Mouse (Mus musculus): ENCODE results near the gene Pik3cd. TPM values are rescaled to one million over a fixed set of nuclear protein-coding genes. Genes with fewer than 3 reads are reported as not detected.
"Not testable (repeated sequence)": the region's sequence is repeated elsewhere in the genome, so short reads cannot be mapped to it uniquely, and the experiment has no call there.

Pik3cd gene
- total RNA-seq (2021): 1 to 10 TPM; 8.9 to 9.1 TPM
- long read RNA-seq, experiment 1, partial matches to known transcripts: 0 of 2 reads
- long read RNA-seq, experiment 1, other reads (novel, unspliced or antisense): 2 of 2 reads
- long read RNA-seq, experiment 2, partial matches to known transcripts: 1 of 1 reads
- long read RNA-seq, experiment 2, other reads (novel, unspliced or antisense): 0 of 1 reads

DNA sequence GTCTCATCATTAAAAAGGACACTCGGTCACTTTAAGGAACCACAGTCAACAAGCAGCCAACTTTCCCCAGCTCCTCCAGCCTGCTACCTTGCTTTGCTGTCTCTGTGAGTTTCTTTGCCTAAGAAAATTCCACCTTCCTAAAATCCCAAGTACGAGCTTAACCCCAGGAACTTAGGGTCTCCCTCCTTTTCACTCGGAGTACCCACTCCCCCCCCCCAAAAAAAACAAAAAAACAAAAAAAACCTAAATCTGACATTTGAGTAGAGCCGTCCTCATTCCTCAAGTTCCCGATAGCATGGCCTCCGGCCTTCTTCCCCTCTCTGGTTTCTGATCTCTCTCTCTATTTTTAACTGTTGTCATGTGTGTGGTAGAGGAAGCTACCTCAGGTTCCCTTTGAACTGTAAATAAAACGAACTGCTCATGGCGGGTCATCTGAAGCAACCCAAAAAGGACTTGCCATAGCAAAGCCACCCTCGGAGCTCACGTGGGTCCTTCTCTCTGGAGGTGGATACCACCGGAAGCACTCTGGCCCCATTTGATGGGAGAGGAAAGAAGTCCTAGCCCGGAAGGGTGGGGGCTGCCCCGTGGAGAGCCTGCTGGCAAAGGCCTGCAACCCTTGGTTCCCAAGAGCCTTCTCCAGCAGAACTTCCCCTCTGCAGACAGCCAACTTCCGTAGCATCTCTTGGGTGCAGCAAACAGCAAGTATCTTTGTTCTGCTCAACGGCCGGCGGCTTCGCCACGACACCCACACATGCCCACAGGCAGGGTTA lies at the start of gene Pik3cd:
Pik3cd (minus strand) TSS at position 362 of the 770 bp plus-strand sequence.
- intact Hi-C loops (cut with DNase I): no loop called here
- no peak for TF ChIP-seq CTCF (IDR thresholded peaks at IDR 0.05)
- peak within 1 kb of the TSS; percentile 73 for H3K4me3 ChIP-seq
- peak; percentile 65 for DNase-seq
- H3K27ac ChIP-seq: peak within 1 kb of the TSS; percentile 92

DNA sequence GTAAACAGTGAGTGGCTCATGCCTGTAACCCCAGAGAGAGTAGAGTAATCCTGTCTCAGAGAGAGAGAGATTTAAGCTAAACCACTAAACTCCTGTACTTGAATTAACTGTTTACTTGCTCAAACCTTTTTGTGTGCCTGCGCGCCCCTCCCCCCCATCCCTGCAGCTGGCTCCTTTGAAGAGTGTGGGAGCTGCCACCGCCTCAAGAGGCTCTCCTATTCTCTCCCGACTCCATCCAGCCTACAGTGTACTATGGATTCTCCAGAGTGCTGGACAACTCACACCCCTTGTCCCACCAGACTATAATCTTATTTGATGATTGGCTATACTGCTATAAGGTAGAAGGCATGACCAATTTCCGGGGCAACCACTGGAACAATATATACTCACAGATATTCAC lies 48.3 kb upstream of the Pik3cd start:
- intact Hi-C loops (cut with DNase I): loop anchor here (5.0 kb wide), 1 partner anchor 57 kb away; no protein-coding TSS in a partner anchor

DNA sequence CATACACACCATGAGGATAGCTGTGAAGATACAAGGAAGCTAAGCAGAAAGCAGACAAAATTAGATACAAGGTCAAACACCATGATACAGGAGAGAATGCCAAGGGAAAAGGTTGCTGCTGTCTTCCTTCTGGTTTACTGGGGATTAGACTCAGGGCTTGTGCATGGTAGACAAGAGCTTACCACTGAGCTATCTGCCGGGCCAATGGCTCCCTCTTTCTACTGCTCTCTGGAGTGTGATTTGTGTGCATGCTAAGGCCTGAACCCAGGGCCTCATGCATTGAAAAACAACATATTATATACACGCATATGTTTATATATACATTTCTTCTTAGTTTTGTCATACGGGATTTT lies 47.3 kb upstream of the Pik3cd start:
- H3K4me3 ChIP-seq, DNase-seq, H3K27ac ChIP-seq: not testable (repeated sequence)
- intact Hi-C loops (cut with DNase I): loop anchor here (5.0 kb wide), 1 partner anchor 58 kb away; no protein-coding TSS in a partner anchor

More for the DNA sequence above, 48.3 kb upstream of the Pik3cd start:
- no peak for TF ChIP-seq CTCF (IDR thresholded peaks at IDR 0.05)
- Histone ChIP-seq H3K4me3 (no peak overlapping the region), H3K27ac (no peak overlapping the region)
- no peak for DNase-seq

DNA sequence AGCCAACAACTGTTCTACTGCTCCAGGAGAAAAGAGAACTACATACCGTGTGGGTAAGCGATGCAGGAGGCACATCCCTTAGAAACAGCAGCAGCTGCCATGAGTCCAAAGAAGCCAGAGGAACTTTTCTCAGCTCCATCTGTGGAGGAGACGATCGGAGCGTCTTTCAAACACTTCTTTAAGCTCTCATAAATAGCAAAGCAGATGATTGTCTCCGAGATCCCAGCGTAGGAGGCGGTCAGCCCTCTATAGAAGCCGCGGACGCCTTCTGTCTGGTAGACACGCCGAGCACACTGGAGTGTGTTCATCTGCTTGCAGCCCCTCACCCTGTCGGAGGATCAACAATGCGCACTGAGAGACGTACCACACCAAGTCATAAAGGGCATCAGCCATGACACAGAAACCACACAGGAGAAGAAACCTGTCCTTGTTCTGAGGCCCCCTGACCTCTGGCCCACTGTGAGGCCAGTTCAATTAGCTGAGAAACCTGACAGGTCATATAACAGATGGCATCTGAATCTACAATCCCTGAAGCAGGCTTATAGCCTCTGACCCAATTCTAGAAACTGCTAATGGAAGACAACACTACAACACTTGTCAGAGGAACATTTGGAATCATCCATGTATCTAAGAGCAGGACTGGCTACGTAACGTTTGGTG lies 46.8 kb upstream of the Pik3cd start:
- intact Hi-C loops (cut with DNase I): no loop called here
- no peak for TF ChIP-seq CTCF (IDR thresholded peaks at IDR 0.05)
- Histone ChIP-seq H3K27ac (no peak overlapping the region), H3K4me3 (no peak overlapping the region)
- no peak for DNase-seq

- peak; percentile 8 for DNase-seq
- no peak overlapping the region for H3K27ac ChIP-seq
- no peak overlapping the region for H3K4me3 ChIP-seq
- intact Hi-C loops (cut with DNase I): no loop called here
- TF ChIP-seq CTCF (IDR thresholded peaks at IDR 0.05): no peak
Measured at GRCm38 (mm10) chr4:149744119-149744518, 41.7 kb upstream of the Pik3cd start.

- DNase-seq: no peak
- intact Hi-C loops (cut with DNase I): no loop called here
- TF ChIP-seq CTCF (IDR thresholded peaks at IDR 0.05): no peak
- H3K4me3 ChIP-seq: no peak overlapping the region
- H3K27ac ChIP-seq: no peak overlapping the region
Measured at GRCm38 (mm10) chr4:149742011-149742530, 39.7 kb upstream of the Pik3cd start.

GRCm38 (mm10) chr4:149740301-149740700 lies 37.9 kb upstream of the Pik3cd start:
- H3K27ac ChIP-seq: no peak overlapping the region
- intact Hi-C loops (cut with DNase I): no loop called here
- DNase-seq: peak; percentile 16
- no peak for TF ChIP-seq CTCF (IDR thresholded peaks at IDR 0.05)
- H3K4me3 ChIP-seq: no peak overlapping the region

GRCm38 (mm10) chr4:149739478-149739877 lies 37.1 kb upstream of the Pik3cd start:
- Histone ChIP-seq H3K27ac (no peak overlapping the region), H3K4me3 (no peak overlapping the region)
- intact Hi-C loops (cut with DNase I): loop anchor here (5.0 kb wide), 1 partner anchor 222 kb away; the partner anchor contains the start of gene Ctnnbip1
- DNase-seq: peak; percentile 13
- no peak for TF ChIP-seq CTCF (IDR thresholded peaks at IDR 0.05)

- DNase-seq: peak; percentile 97
- TF ChIP-seq CTCF (IDR thresholded peaks at IDR 0.05): peak; percentile 99
- H3K4me3 ChIP-seq: peak within 1 kb of the TSS; percentile 89
- intact Hi-C loops (cut with DNase I): loop anchor here (5.0 kb wide), 1 partner anchor 220 kb away; the partner anchor contains the start of gene Ctnnbip1
- peak within 1 kb of the TSS; percentile 94 for H3K27ac ChIP-seq
Measured at GRCm38 (mm10) chr4:149737383-149738324, 35.3 kb upstream of the Pik3cd start, which contains the start of gene Tmem201. Tmem201 (minus strand) TSS chr4:149738044.

DNA sequence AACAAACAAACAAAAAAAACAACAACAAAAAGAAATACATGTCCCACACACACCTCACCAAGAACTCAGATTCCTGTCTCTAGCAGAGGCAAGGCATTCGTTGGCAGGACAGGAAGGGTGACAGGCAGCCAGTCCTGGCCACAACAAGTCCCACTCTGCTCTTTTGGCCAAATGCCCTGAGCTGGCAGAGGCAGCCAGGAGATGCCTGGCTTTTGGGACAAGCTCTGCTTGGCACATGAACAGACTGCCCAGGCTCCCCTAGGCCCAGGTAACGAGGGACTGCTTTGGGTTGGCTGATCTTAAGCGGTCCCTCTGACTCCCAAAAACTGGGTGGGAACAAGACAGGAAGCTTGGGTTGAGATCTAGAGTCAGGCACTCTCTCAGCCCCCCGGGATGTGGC lies 34.2 kb upstream of the Pik3cd start:
- TF ChIP-seq CTCF (IDR thresholded peaks at IDR 0.05): no peak
- intact Hi-C loops (cut with DNase I): loop anchor here (5.0 kb wide), 1 partner anchor 219 kb away; the partner anchor contains the start of gene Ctnnbip1
- DNase-seq: peak; percentile 88
- Histone ChIP-seq H3K4me3 (peak overlapping the region; percentile 89), H3K27ac (peak overlapping the region; percentile 94)

DNA sequence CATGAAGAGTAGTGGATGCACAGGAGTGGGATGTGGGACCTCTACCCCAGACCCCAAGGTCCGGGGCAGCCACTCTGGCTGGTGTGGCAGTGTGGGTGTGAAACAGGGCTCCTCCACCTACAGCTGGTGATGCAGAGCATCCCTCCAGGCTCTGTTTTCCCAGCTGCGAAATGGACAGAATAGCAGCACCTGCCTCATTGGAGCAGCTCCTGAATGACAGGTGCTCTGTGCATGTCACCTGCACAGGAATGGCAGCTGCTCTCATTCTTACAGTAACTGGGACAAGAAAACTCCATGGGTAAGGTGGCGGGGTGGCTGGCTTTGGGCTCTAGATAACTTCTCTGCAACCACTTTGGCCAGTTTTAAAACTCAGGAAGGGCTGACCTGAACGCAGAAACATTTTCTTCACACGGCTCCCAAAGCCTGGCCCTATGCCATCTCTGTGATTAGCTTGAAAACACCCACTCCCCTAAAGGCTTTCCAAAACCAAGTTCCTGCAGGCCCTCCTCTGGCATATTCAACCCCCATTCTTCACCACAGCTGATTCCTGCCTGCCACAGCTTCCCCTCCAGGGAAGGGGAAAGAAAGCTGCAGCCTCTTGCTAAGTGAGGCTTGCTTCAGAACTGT lies 33.4 kb upstream of the Pik3cd start:
- TF ChIP-seq CTCF (IDR thresholded peaks at IDR 0.05): no peak
- Histone ChIP-seq H3K4me3 (peak overlapping the region; percentile 1; the same call in 1 of the 2 replicates), H3K27ac (peak overlapping the region; percentile 94)
- DNase-seq: peak; percentile 18
- intact Hi-C loops (cut with DNase I): loop anchor here (5.0 kb wide), 1 partner anchor 218 kb away; the partner anchor contains the start of gene Ctnnbip1

Measured in gastrocnemius, adult 2 months (tissue).